Mouse (Mus musculus): ENCODE results near the gene Hps3.

DNA sequence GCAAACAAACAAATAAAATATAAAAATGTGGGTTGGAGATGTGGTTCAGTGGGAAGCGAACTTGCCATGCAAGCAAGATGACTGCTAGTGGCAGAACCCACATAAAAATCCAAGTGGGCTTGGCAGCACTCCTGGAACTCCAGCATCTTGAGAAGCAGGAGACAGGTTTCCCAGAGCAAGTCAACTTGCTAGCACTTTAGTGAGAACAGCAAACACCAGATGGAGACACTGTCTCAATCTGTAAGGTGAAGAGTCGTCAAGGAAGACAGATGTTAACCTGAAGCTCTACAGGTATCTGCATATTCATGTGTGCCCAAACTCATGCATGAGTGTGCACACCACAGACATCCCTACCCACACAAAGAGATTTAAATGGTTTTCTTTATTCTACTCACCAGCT is 35.6 kb downstream of the Hps3 start:
- TF ChIP-seq ZC3H11A (IDR thresholded peaks at IDR 0.05; ENCODE audit: low read depth, low read length) (no peak), JUND (IDR thresholded peaks at IDR 0.05; ENCODE audit: low read depth, low read length) (no peak), POLR2AphosphoS2 (IDR thresholded peaks at IDR 0.05; ENCODE audit: low read length) (no peak), GATA1 (IDR thresholded peaks at IDR 0.05; ENCODE audit: low read depth, low read length) (no peak), CTCF (IDR thresholded peaks at IDR 0.05 in 2 of 3, conservative IDR thresholded peaks at IDR 0.05 in 1 of 3; ENCODE audit: control insufficient read depth in 1 of 3, insufficient read depth in 1 of 3, low read depth in 2 of 3, low read length in 3 of 3, poor library complexity in 1 of 3, severe bottlenecking in 1 of 3) (no peak), SIN3A (IDR thresholded peaks at IDR 0.05; ENCODE audit: low read length) (no peak), TCF12 (IDR thresholded peaks at IDR 0.05; ENCODE audit: low read depth, low read length) (no peak), POLR2A (IDR thresholded peaks at IDR 0.05; ENCODE audit: control insufficient read depth in 1 of 2, insufficient read depth in 1 of 2, low read depth in 1 of 2, low read length in 2 of 2, poor library complexity in 1 of 2) (no peak), CHD2 (IDR thresholded peaks at IDR 0.05; ENCODE audit: low read length) (no peak), BHLHE40 (IDR thresholded peaks at IDR 0.05; ENCODE audit: borderline replicate concordance, low read depth, low read length) (no peak), TAL1 (IDR thresholded peaks at IDR 0.05; ENCODE audit: low read length) (no peak), POLR2AphosphoS5 (IDR thresholded peaks at IDR 0.05; ENCODE audit: borderline replicate concordance, low read depth, low read length) (no peak), USF2 (IDR thresholded peaks at IDR 0.05; ENCODE audit: borderline replicate concordance in 1 of 2, insufficient read depth in 1 of 2, low read depth in 1 of 2, low read length in 2 of 2) (no peak), RAD21 (IDR thresholded peaks at IDR 0.05; ENCODE audit: low read depth, low read length) (no peak)

Measured in MEL (cell line).